Mouse (Mus musculus) testis, adult 2 months (tissue): ENCODE measurements around the gene Inpp5f.

Experiments used
- CTCF ChIP-seq: fragments of 200-500 bp; IDR thresholded peaks from 2 replicates; pipeline ENCODE4 v1.5.1; 2012; ENCODE audit warnings: low read depth, mild to moderate bottlenecking, inconsistent platforms, low read length, moderate library complexity; ENCODE audit not compliant: control insufficient read depth, insufficient read depth, insufficient replicate concordance
- POLR2A ChIP-seq: fragments of 200-500 bp; IDR thresholded peaks from 2 replicates; pipeline ENCODE4 v1.6.1; 2012; ENCODE audit warnings: low read depth, mild to moderate bottlenecking, inconsistent platforms, low read length, moderate library complexity; ENCODE audit not compliant: control insufficient read depth

GRCm38 (mm10) chr7:128627723-128628122 lies 16.6 kb downstream of the Inpp5f start:
- no peak for TF ChIP-seq CTCF
- no peak for TF ChIP-seq POLR2A
